Mouse (Mus musculus): ENCODE results near the gene Endog. TPM values are rescaled to one million over a fixed set of nuclear protein-coding genes. Genes with fewer than 3 reads are reported as not detected.
A peak's percentile ranks its signal among the peaks of the same experiment; 100 is the strongest.
"Not testable (repeated sequence)": the region's sequence is repeated elsewhere in the genome, so short reads cannot be mapped to it uniquely, and the experiment has no call there.

The Endog gene
- polyA plus RNA-seq (2015; fragmentation: Nextera tagmentation; extraction: Ambion mirVana): 19.5 and 20.4 TPM in 2 replicates

DNA sequence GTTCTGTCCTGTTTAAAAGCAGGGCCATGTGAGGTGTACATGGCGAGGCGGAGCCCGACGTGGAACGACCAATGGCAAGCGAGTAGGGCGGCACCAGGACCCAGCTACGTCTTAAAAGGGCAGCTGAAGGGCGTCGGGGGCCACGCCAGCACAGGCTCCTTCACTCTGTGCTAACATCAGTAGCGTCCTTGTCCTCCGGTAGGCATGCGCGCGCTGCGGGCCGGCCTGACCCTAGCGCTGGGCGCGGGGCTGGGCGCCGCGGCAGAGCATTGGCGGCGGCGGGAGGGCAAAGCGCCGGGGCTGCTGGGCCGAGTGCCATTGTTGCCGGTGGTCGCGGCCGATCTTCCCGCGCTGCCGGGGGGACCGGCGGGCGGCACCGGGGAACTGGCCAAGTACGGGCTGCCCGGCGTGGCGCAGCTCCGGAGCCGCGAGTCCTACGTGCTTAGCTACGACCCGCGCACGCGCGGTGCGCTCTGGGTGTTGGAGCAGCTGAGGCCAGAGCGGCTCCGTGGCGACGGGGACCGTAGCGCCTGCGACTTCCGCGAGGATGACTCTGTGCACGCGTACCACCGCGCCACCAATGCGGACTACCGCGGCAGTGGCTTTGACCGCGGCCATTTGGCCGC is at the start of gene Endog:
Gene Endog, plus strand, starts transcription at position 123 of the 626 bp plus-strand sequence.
- Histone ChIP-seq H3K9ac (peak within 1 kb of the TSS; percentile 66), H3K4me1 (peaks cover 13% of the 10 kb centered on the region), H3K9me3 (no peaks in the 10 kb centered on the region), H3K36me3 (replicated peaks) (peaks cover 17% of the 10 kb centered on the region), H3K4me3 (peak within 1 kb of the TSS; percentile 57), H3K27me3 (replicated peaks) (no peaks in the 10 kb centered on the region), H3K27ac (peak within 1 kb of the TSS; percentile 91), H3K4me2 (peak within 1 kb of the TSS; percentile 84)
- under 1% methylated on average over 74 of the region's 75 CpGs for WGBS
- peak; percentile 97 for ATAC-seq (replicated peaks)

DNA sequence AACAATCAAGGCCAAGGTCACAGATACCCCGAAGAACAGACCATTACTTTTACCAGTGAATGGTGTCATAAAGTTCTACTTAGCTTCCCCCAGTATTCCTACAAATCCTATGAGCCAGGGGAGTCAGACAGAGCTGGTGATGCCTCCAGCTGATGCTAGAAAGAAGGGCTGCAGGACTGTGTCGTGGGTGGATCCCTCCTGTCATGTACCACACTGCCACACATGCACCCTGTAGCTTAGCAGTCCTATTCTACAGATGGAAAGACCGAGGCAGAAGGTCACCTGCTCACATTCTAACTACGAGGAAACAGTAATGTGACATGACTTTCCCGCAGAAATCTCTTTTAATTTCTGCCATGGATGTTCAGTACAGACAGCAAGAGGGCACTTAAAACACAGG is 48.5 kb upstream of the Endog start:
- peak overlapping the region; percentile 93; the same call in 1 of the 2 replicates for H3K4me2 ChIP-seq
- no peak overlapping the region for H3K4me3 ChIP-seq
- H3K9ac ChIP-seq: no peak overlapping the region
- no peaks in the 10 kb centered on the region for H3K36me3 ChIP-seq (replicated peaks)
- peaks cover 46% of the 10 kb centered on the region for H3K4me1 ChIP-seq
- no peaks in the 10 kb centered on the region for H3K9me3 ChIP-seq
- H3K27ac ChIP-seq: no peak overlapping the region
- 85% methylated on average over 5 of the region's 5 CpGs for WGBS
- ATAC-seq (replicated peaks): no peak
- H3K27me3 ChIP-seq (replicated peaks): no peaks in the 10 kb centered on the region

GRCm38 (mm10) chr2:30123729-30124471 is 47.4 kb upstream of the Endog start:
- peak; percentile 85 for ATAC-seq (replicated peaks)
- 3% methylated on average over 35 of the region's 44 CpGs for WGBS

GRCm38 (mm10) chr2:30124472-30125274 is 46.6 kb upstream of the Endog start, which contains the start of gene Zer1:
TSS of gene Zer1 (minus strand) at chr2:30124585.
- H3K27ac ChIP-seq: peak within 1 kb of the TSS; percentile 92
- ATAC-seq (replicated peaks): peak; percentile 96

More at GRCm38 (mm10) chr2:30123729-30124471, 47.4 kb upstream of the Endog start:
- peak overlapping the region; percentile 93 for H3K4me2 ChIP-seq
- peak overlapping the region; percentile 92 for H3K27ac ChIP-seq
- no peaks in the 10 kb centered on the region for H3K9me3 ChIP-seq
- no peaks in the 10 kb centered on the region for H3K27me3 ChIP-seq (replicated peaks)
- H3K4me1 ChIP-seq: peaks cover 45% of the 10 kb centered on the region
- no peaks in the 10 kb centered on the region for H3K36me3 ChIP-seq (replicated peaks)
- peak overlapping the region; percentile 70 for H3K4me3 ChIP-seq
- peak overlapping the region; percentile 86 for H3K9ac ChIP-seq

GRCm38 (mm10) chr2:30128789-30129188 is 42.5 kb upstream of the Endog start:
- Histone ChIP-seq H3K36me3 (replicated peaks) (no peaks in the 10 kb centered on the region), H3K27me3 (replicated peaks) (no peaks in the 10 kb centered on the region), H3K4me1 (peaks cover 18% of the 10 kb centered on the region), H3K9me3 (no peaks in the 10 kb centered on the region), H3K27ac (no peak overlapping the region), H3K9ac (no peak overlapping the region), H3K4me2 (no peak overlapping the region), H3K4me3 (no peak overlapping the region)
- no peak for ATAC-seq (replicated peaks)
- 30% methylated on average over 2 of the region's 2 CpGs for WGBS

More at GRCm38 (mm10) chr2:30124472-30125274, 46.6 kb upstream of the Endog start, which contains the start of gene Zer1:
- H3K4me3 ChIP-seq: peak within 1 kb of the TSS; percentile 70
- H3K9me3 ChIP-seq: no peaks in the 10 kb centered on the region
- H3K9ac ChIP-seq: peak within 1 kb of the TSS; percentile 86
- H3K4me1 ChIP-seq: peaks cover 38% of the 10 kb centered on the region
- H3K27me3 ChIP-seq (replicated peaks): no peaks in the 10 kb centered on the region
- WGBS: 9% methylated on average over 28 of the region's 31 CpGs
- H3K4me2 ChIP-seq: peak within 1 kb of the TSS; percentile 93
- no peaks in the 10 kb centered on the region for H3K36me3 ChIP-seq (replicated peaks)

GRCm38 (mm10) chr2:30130156-30130555 is 41.1 kb upstream of the Endog start:
- no peak for ATAC-seq (replicated peaks)
- Histone ChIP-seq H3K9ac (no peak overlapping the region), H3K4me3 (no peak overlapping the region), H3K36me3 (replicated peaks) (no peaks in the 10 kb centered on the region), H3K27me3 (replicated peaks) (no peaks in the 10 kb centered on the region), H3K4me2 (no peak overlapping the region), H3K27ac (no peak overlapping the region), H3K9me3 (no peaks in the 10 kb centered on the region), H3K4me1 (peaks cover 24% of the 10 kb centered on the region)
- 91% methylated on average over 4 of the region's 4 CpGs for WGBS

DNA sequence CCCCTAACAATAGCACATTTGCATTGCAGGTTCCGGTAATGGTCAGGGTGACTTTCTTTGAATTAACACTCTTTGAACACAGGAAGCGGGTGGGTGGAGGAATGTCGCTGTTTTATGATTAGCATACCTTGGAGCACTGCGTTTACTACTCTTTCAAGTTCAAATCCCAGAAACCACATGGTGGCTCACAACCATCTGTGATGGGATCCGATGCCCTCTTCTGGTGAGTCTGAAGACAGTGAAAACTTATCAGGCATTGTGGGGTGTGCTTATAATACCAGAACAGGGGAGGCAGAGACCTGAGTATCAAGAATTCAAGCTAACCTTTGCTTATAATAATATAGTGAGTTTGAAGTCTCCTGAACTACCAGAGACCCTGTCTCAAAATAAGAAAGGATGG is 40.1 kb upstream of the Endog start:
- H3K9ac ChIP-seq; H3K36me3 ChIP-seq (replicated peaks); H3K27me3 ChIP-seq (replicated peaks); H3K27ac ChIP-seq; ATAC-seq (replicated peaks); H3K9me3 ChIP-seq; H3K4me2 ChIP-seq; H3K4me3 ChIP-seq: not testable (repeated sequence)
- WGBS: 72% methylated on average over 5 of the region's 5 CpGs
- H3K4me1 ChIP-seq: peaks cover 28% of the 10 kb centered on the region

DNA sequence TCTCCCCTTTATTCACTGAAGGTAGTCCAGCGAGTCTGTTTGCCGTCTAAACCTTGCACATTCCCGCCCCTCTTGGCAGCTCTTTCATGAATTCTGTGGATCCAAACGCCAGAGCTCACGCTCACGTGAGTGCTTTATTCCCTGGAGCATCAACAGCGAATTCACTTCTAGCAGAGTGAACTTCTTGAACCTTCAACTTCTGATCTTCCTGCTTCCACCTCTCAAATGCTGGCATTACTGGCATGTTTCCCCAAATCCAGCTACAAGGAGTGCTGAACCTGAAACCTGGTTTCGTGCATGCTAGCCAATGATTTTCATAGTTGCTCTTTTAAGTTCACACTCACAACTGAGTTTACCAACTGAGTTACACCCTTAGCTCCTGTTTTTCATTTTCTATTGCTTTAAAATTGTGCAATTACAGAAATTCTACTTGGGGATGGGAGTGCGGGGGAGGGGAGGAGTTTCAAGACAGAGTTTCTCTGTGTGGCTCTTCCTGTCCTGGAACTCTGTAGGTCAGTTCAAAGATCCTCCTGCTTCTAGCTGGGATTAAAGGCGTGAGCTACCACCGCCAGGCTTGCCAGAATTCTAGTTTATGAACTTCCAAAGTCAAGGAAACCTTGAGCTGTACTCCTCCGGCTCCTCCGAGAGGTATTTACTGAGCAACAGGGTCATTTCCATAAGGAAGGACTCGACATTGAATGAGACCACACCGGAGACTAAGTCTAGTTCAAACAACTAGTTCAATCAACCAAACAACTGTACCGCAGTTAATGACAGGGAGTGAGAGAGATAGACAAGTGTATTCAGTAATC is 38.3 kb upstream of the Endog start:
- no peaks in the 10 kb centered on the region for H3K9me3 ChIP-seq
- WGBS: 23% methylated on average over 16 of the region's 16 CpGs
- peak overlapping the region; percentile 91 for H3K4me2 ChIP-seq
- no peaks in the 10 kb centered on the region for H3K36me3 ChIP-seq (replicated peaks)
- H3K4me3 ChIP-seq: peak overlapping the region; percentile 79
- H3K4me1 ChIP-seq: peaks cover 32% of the 10 kb centered on the region
- H3K27ac ChIP-seq: peak overlapping the region; percentile 83
- H3K9ac ChIP-seq: peak overlapping the region; percentile 78
- no peak; the same call in 1 of the 2 replicates for ATAC-seq (replicated peaks)
- H3K27me3 ChIP-seq (replicated peaks): no peaks in the 10 kb centered on the region

DNA sequence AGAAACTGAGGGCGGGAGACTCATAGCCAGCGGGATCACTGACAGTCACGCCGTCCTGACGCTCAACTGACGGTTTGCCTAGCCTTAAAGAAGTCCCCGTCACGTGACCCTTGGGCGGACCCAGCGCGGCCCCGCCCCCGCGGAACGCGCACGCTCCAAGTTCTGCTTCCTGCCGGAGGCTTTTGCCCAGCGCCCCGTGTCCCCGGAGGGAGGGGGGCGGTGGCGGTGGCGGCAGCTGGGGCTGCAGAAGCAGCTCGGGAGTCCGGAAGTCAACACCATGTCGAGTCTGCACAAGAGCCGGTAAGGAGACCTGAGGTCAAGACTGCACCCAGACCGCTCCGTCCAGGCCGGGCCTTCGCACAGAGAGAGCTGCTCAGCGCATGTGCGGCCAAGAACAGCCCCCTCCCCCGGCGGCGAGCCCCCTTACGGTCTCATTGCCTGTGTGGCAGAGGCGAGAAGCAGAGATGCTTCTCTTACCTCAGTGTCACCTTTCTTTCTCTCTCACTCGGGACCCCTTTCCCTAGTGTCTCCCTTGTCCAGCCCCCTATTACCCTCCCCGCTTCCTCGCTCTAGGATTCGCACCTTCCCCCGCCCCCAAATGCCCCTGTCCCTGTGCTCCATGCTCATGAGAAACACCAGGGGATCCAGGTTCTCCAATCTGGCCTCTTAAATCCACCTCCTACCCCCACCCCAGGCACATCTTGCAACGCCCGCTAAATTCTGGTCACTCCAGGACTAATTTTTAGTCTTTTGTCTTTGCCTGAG is 37.5 kb upstream of the Endog start, which contains the start of gene Tbc1d13:
Gene Tbc1d13, plus strand, starts transcription at position 134 of the 765 bp plus-strand sequence.
- WGBS: under 1% methylated on average over 46 of the region's 46 CpGs

DNA sequence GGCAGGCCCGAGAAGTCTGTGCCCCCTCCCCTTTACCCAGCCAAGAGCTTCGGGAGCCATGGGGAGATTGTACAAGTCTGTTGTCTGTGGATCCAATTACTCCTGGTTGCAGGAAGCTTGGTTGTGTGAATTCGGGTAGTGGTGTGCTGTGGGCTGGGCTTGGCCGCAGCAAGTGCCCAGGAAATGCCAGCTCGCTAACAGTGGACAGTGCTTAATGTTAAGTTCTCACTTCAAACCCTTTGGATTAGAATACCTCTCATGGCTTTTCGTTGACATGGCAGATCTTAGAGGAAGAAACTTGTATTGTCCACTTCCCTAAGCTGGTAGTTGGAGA is 36.9 kb upstream of the Endog start:
- Histone ChIP-seq H3K9me3 (no peaks in the 10 kb centered on the region), H3K4me1 (peaks cover 32% of the 10 kb centered on the region), H3K27me3 (replicated peaks) (no peaks in the 10 kb centered on the region), H3K4me3 (peak overlapping the region; percentile 79), H3K4me2 (peak overlapping the region; percentile 91), H3K27ac (peak overlapping the region; percentile 83), H3K36me3 (replicated peaks) (no peaks in the 10 kb centered on the region), H3K9ac (peak overlapping the region; percentile 78)
- whole genome bisulfite sequencing: 28% methylated on average over 6 of the region's 6 CpGs
- peak; percentile 38; the same call in 1 of the 2 replicates for ATAC-seq (replicated peaks)

More for the DNA sequence above, 37.5 kb upstream of the Endog start, which contains the start of gene Tbc1d13:
- H3K4me1 ChIP-seq: peaks cover 32% of the 10 kb centered on the region
- H3K9ac ChIP-seq: peak within 1 kb of the TSS; percentile 78
- peak within 1 kb of the TSS; percentile 91 for H3K4me2 ChIP-seq
- no peaks in the 10 kb centered on the region for H3K36me3 ChIP-seq (replicated peaks)
- no peaks in the 10 kb centered on the region for H3K27me3 ChIP-seq (replicated peaks)
- no peaks in the 10 kb centered on the region for H3K9me3 ChIP-seq
- H3K27ac ChIP-seq: peak within 1 kb of the TSS; percentile 83
- peak within 1 kb of the TSS; percentile 79 for H3K4me3 ChIP-seq
- peak; percentile 93 for ATAC-seq (replicated peaks)

Data from midbrain, embryonic 15.5 days (tissue).